Mouse (Mus musculus): ENCODE data around the gene Lrmda. TPM values are rescaled to one million over a fixed set of nuclear protein-coding genes. Genes with fewer than 3 reads are reported as not detected.

Gene Lrmda
- polyA plus RNA-seq, 1 experiment from 2014 or later, result 0.60 TPM

DNA sequence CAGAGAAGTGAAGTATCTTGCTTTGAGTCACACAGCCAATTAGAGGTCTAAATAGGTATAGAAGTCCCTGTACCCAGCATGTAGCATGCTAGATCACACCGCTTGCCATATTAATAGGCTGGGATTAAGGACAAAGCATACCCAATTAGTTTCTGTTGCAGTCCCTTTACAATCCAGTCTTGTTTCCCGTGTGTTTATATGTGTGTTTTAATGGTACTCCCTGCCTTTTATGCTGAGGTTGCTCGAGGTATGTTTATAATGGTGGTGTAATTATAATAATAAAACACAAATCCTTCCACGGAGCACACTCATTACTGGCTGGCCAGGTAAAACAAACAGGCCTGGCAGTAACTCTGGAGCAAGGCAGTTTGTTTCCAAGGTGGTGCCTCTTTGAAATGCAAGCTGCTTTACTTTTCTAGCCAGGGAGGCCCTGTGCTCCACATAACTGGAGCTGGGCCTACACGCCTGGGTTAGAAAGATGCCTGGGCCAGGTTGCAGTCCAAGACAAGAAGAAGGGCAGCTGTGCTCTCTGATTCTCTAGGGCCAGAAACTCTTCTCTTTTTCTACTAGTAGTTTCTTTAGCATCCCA is 422.4 kb downstream of the Lrmda start:
- Histone ChIP-seq H3K36me3 (no peaks in the 10 kb centered on the region), H3K4me3 (no peak overlapping the region), H3K9me3 (no peaks in the 10 kb centered on the region), H3K27me3 (replicated peaks) (peaks cover 11% of the 10 kb centered on the region; the same call in 1 of the 2 replicates), H3K4me1 (peaks cover 24% of the 10 kb centered on the region), H3K27ac (replicated peaks) (no peak overlapping the region), H3K9ac (no peak overlapping the region), H3K4me2 (no peak overlapping the region)
- 69% methylated on average over 5 of the region's 5 CpGs for WGBS
- no peak for ATAC-seq (ENCODE audit: extremely low read depth, insufficient number of reproducible peaks, low FRiP score, low TSS enrichment)

DNA sequence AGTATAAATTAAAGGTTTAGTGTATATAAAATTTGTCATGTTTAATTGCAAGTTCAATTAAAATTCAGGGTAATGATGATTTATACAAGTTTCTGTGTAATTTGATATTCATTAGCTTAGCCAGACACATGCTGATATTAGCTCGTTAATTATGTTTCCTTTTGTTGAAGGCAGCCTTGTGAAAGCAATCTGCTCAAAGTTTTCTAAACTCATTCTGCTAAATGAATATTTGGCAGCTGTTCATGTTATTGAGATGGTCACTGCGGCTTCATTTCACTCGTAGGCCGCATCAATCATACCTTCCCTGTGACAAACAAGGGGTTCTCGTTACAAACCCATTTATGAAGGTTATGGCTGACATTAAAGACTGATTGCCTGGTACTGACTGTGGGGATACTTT is 423.2 kb downstream of the Lrmda start:
- WGBS, result 85% methylated on average over 5 of the region's 5 CpGs
- Histone ChIP-seq H3K4me2 (no peak overlapping the region), H3K4me3 (no peak overlapping the region), H3K27ac (replicated peaks) (no peak overlapping the region), H3K9ac (no peak overlapping the region), H3K4me1 (peaks cover 24% of the 10 kb centered on the region), H3K27me3 (replicated peaks) (peaks cover 11% of the 10 kb centered on the region), H3K9me3 (no peaks in the 10 kb centered on the region), H3K36me3 (no peaks in the 10 kb centered on the region)
- ATAC-seq (ENCODE audit: extremely low read depth, insufficient number of reproducible peaks, low FRiP score, low TSS enrichment), result no peak

DNA sequence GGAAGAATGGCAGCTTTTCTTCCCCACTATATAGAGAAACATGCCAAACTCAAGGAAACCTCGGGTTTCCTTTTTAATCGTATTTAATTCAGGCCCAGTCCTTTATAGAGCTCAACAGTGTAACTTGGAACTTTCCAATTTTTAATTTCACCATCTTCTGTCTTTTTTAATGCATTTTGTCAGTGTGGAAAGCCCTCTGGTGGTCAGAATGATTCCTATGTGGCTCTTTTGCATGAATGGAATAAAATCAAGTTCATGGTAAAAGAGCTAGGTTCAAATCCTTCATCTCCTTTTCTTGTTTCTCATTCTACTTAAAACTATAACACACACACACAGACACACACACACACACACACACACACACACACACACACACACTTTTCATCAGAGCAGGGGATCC is 425.0 kb downstream of the Lrmda start:
- Histone ChIP-seq H3K4me2 (no peak overlapping the region), H3K36me3 (no peaks in the 10 kb centered on the region), H3K27ac (replicated peaks) (no peak overlapping the region), H3K4me1 (peaks cover 24% of the 10 kb centered on the region), H3K9ac (no peak overlapping the region), H3K27me3 (replicated peaks) (peaks cover 11% of the 10 kb centered on the region), H3K4me3 (no peak overlapping the region), H3K9me3 (no peaks in the 10 kb centered on the region)
- ATAC-seq (ENCODE audit: extremely low read depth, insufficient number of reproducible peaks, low FRiP score, low TSS enrichment), result no peak
- WGBS, result 82% methylated on average over 2 of the region's 2 CpGs

DNA sequence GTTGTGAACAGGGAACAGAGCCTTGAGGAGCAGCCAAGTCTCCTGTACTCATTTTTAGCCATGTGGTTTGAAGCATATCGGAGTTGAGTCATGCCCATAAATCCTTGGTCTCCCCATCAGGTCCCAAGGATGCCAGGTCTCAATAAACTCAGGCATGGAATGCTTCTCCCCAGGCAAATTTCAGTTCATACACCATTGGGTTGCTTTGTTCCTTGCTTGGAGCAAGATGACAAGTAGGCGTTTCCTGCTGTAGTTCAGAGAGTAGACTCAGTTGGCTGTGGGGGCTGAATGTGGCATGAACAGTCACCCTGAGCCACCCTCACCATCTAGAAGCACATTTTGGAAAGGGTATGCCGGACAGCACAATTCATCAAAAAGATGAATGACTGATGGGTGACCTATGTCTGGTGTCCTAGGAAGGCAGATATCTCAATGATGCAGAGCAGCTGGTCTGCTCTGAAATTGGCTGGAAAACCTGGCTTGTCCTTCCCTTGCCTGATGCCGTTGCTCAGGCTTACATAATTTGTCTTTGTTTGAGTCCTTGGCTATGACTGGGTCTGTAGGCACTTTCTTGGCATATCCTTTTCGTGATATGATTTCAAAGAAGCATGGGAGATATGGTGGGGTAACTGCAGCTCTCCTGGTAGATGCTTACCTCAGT is 425.8 kb downstream of the Lrmda start:
- no peak overlapping the region for H3K4me3 ChIP-seq
- H3K4me1 ChIP-seq, result peaks cover 21% of the 10 kb centered on the region
- no peak overlapping the region for H3K27ac ChIP-seq (replicated peaks)
- no peaks in the 10 kb centered on the region for H3K36me3 ChIP-seq
- H3K27me3 ChIP-seq (replicated peaks), result peaks cover 11% of the 10 kb centered on the region
- no peak overlapping the region for H3K4me2 ChIP-seq
- H3K9ac ChIP-seq, result no peak overlapping the region
- 67% methylated on average over 5 of the region's 5 CpGs for WGBS
- no peaks in the 10 kb centered on the region for H3K9me3 ChIP-seq
- ATAC-seq (ENCODE audit: extremely low read depth, insufficient number of reproducible peaks, low FRiP score, low TSS enrichment), result no peak

DNA sequence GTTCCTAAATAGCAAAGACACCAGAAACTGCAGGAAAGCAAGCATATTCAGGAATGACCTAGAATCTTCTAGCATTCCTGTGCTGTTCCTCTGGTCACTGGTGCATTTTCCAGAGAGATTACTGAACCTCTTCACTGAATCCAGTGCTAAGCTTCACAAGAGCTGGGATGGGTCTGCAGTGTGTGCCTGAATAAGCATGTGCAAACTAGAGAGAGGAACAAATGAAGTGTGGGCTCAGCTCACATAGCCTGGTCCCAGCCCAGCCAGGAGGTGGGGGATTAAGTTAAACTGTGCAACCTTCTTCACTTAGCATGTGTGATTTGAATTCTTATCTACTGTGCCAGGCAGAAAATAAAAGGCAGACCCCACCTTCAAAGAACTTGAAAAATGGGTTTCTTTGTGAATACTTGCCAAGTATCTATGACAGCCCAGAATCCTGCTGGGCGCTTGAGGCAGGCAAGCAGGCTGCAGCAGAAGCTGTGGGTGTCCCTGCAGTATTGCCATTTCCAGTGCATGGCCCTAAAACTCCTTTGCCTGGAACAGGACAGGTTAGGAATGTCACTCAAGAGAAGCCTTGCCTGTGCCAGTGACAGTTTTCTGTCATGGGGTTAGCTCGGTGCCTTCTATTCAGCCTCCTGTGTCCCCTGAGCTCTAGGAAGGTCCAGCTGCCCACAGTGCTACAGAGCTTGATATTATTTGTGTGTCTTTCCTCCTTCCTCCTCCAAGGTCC is 426.5 kb downstream of the Lrmda start:
- H3K4me2 ChIP-seq, result no peak overlapping the region
- H3K9ac ChIP-seq, result no peak overlapping the region
- 56% methylated on average over 2 of the region's 2 CpGs for WGBS
- H3K36me3 ChIP-seq, result no peaks in the 10 kb centered on the region
- peaks cover 11% of the 10 kb centered on the region for H3K27me3 ChIP-seq (replicated peaks)
- H3K4me3 ChIP-seq, result no peak overlapping the region
- peaks cover 14% of the 10 kb centered on the region for H3K4me1 ChIP-seq
- H3K27ac ChIP-seq (replicated peaks), result no peak overlapping the region
- no peaks in the 10 kb centered on the region for H3K9me3 ChIP-seq
- ATAC-seq (ENCODE audit: extremely low read depth, insufficient number of reproducible peaks, low FRiP score, low TSS enrichment), result no peak

DNA sequence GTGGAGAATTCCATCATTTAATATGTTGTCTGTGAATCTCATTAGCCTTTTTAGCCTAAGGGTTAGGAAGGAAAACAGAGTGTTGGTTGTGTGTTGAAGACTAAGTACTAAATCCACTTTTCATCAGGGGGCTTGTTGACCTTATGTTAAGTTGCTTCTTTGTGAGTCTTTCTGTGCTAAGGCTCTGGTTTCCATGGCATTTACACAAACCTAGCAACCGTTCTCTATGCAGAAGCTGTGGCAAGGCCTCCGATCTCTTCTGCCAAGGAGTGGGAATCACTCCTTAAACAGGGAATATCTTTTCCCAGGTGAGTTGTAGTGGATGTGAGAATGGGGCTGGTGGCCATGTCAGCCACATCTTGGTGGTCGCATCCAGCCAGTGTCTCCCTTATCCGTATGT is 432.1 kb downstream of the Lrmda start:
- Histone ChIP-seq H3K4me3 (no peak overlapping the region), H3K9ac (no peak overlapping the region), H3K4me2 (no peak overlapping the region), H3K27me3 (replicated peaks) (peaks cover 8% of the 10 kb centered on the region), H3K27ac (replicated peaks) (no peak overlapping the region), H3K36me3 (no peaks in the 10 kb centered on the region), H3K9me3 (no peaks in the 10 kb centered on the region), H3K4me1 (no peaks in the 10 kb centered on the region)
- 87% methylated on average over 4 of the region's 4 CpGs for WGBS
- no peak for ATAC-seq (ENCODE audit: extremely low read depth, insufficient number of reproducible peaks, low FRiP score, low TSS enrichment)

DNA sequence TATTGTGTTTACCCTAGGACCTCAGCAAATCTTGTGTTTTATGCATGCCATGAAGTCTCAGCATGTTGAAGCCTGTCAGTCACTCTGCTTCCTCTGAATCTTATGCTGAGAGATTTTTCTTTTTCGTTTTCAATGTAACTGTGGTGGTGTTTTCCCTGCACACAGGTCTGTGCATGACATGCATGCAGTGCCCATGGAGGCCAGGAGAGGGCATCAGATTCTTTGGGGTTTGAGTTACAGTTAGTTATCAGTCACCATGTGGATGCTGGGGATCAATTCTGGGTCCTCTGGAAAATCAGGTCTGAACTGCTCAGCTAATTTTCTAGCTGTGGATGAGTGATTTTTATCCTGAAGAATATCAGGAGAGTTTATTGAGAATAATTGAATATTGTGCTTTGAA is 444.8 kb downstream of the Lrmda start:
- Histone ChIP-seq H3K36me3 (no peaks in the 10 kb centered on the region), H3K27me3 (replicated peaks) (peaks cover 10% of the 10 kb centered on the region; the same call in 1 of the 2 replicates), H3K27ac (replicated peaks) (no peak overlapping the region), H3K9ac (no peak overlapping the region), H3K4me3 (no peak overlapping the region), H3K9me3 (peaks cover 6% of the 10 kb centered on the region; the same call in 1 of the 2 replicates), H3K4me2 (no peak overlapping the region), H3K4me1 (no peaks in the 10 kb centered on the region)
- 70% methylated on average over 1 of the region's 1 CpGs for WGBS
- no peak for ATAC-seq (ENCODE audit: extremely low read depth, insufficient number of reproducible peaks, low FRiP score, low TSS enrichment)

DNA sequence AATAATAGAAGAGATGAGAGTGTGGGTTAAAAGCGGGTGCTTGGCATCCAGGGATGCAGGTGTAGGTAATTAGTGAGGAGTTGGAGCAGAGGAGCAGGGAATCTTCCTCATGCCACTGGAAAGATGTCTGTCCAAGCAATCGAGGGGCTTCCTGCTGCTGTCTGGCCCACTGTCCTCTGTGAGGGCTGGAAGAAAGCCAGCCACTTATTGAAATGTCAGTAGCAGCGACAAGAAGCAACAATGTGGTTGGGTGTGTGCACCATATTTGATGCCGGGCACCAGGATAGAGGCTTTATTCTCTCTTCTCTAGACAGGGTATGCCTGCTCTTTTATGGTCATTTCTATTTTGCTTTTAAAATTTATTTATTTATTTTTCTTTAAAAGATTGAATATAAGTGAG is 451.5 kb downstream of the Lrmda start:
- no peak overlapping the region for H3K4me3 ChIP-seq
- H3K27me3 ChIP-seq (replicated peaks), result no peaks in the 10 kb centered on the region
- no peaks in the 10 kb centered on the region for H3K9me3 ChIP-seq
- no peak overlapping the region for H3K27ac ChIP-seq (replicated peaks)
- ATAC-seq (ENCODE audit: extremely low read depth, insufficient number of reproducible peaks, low FRiP score, low TSS enrichment), result no peak
- no peak overlapping the region for H3K4me2 ChIP-seq
- H3K9ac ChIP-seq, result no peak overlapping the region
- no peaks in the 10 kb centered on the region for H3K4me1 ChIP-seq
- 59% methylated on average over 4 of the region's 4 CpGs for WGBS
- H3K36me3 ChIP-seq, result no peaks in the 10 kb centered on the region

DNA sequence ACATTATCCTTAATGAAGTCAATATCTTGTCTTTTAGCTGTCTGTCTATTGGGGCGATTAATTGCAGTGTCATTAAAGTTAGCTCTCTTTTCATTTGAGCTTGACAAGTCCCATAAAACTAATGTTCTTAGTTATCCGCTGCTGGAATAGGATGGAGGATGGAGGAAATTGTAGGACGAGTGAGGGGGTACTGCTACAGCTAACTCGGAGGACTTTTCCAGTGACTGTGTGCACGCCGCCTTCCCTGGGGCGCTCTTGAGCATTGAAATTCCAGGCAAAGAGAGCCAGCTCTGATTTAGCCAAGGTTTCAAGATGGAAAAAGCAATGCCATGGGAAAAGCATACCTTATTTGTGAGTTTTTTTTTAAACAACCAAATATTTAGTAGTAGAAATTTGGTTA is 453.9 kb downstream of the Lrmda start:
- H3K27ac ChIP-seq (replicated peaks), result no peak overlapping the region
- ATAC-seq (ENCODE audit: extremely low read depth, insufficient number of reproducible peaks, low FRiP score, low TSS enrichment), result no peak
- WGBS, result 61% methylated on average over 7 of the region's 7 CpGs
- no peak overlapping the region for H3K9ac ChIP-seq
- no peaks in the 10 kb centered on the region for H3K4me1 ChIP-seq
- H3K36me3 ChIP-seq, result no peaks in the 10 kb centered on the region
- H3K4me3 ChIP-seq, result no peak overlapping the region
- no peak overlapping the region for H3K4me2 ChIP-seq
- no peaks in the 10 kb centered on the region for H3K27me3 ChIP-seq (replicated peaks)
- H3K9me3 ChIP-seq, result no peaks in the 10 kb centered on the region

DNA sequence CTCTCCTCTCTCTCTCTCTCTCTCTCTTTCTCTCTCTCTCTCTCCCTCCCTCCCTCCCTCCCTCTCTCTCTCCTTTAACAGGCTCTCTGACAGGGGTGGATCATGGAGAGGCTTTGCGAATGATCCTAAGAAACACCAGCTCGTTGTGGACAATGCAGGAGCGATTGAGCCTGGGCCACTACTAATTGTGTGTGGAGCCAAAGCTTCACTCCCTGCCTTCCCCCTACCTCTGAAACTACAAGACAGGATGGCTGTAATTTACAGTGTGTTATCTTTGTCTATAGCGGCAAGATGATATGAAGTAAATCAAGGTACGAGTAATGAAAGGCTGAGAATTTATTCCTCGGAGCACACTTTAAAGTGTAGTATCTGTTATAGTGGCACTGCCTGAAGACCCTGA is 454.5 kb downstream of the Lrmda start:
- no peak overlapping the region for H3K4me2 ChIP-seq
- H3K4me1 ChIP-seq, result no peaks in the 10 kb centered on the region
- no peak overlapping the region for H3K4me3 ChIP-seq
- no peaks in the 10 kb centered on the region for H3K9me3 ChIP-seq
- H3K27me3 ChIP-seq (replicated peaks), result no peaks in the 10 kb centered on the region
- H3K9ac ChIP-seq, result no peak overlapping the region
- ATAC-seq (ENCODE audit: extremely low read depth, insufficient number of reproducible peaks, low FRiP score, low TSS enrichment), result no peak
- H3K27ac ChIP-seq (replicated peaks), result no peak overlapping the region
- WGBS, result 62% methylated on average over 6 of the region's 6 CpGs
- H3K36me3 ChIP-seq, result no peaks in the 10 kb centered on the region

DNA sequence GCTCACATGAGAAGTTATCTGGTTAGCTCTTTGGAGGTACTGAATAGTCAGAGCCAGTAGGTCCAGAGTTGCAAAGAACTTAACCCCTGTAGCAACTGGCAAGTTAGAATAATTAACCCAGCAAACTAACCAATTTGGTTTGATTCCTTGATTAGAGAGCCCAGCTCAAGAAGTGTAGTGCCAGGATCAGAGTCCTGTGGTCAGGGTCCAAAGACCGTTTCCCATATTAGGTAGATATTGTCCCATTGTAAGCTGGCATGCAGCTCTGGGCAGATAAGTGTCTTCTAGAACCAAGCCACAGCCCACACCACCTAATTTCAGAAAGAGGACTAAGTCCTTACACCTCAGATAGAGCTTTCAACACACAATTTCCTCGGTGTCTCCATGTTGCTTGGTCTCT is 473.8 kb downstream of the Lrmda start:
- Histone ChIP-seq H3K27ac (replicated peaks) (no peak overlapping the region), H3K9ac (no peak overlapping the region), H3K27me3 (replicated peaks) (no peaks in the 10 kb centered on the region), H3K4me3 (no peak overlapping the region), H3K4me2 (no peak overlapping the region), H3K36me3 (no peaks in the 10 kb centered on the region), H3K9me3 (no peaks in the 10 kb centered on the region), H3K4me1 (no peaks in the 10 kb centered on the region)
- WGBS, result 71% methylated on average over 2 of the region's 2 CpGs
- no peak for ATAC-seq (ENCODE audit: extremely low read depth, insufficient number of reproducible peaks, low FRiP score, low TSS enrichment)

DNA sequence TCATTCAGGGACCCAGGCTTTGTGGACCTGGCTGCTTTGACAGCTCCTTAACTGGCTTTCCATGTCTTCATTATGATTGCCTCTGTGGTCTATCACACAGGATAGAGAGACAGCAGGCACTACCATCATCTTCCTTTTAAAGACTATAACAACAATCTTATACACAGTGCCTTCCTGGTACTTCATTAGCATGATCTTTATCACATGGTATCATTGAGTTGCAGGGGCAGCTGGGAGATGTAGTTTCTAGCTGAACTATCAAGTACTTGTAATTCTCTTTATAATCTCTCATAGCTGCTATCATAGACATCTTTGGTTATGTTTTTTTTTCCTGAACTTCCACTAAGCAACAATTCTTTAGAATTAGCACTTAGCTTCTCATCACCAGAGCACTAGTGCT is 474.8 kb downstream of the Lrmda start:
- Histone ChIP-seq H3K4me2 (no peak overlapping the region), H3K9me3 (no peaks in the 10 kb centered on the region), H3K9ac (no peak overlapping the region), H3K4me3 (no peak overlapping the region), H3K27ac (replicated peaks) (no peak overlapping the region), H3K36me3 (no peaks in the 10 kb centered on the region), H3K4me1 (no peaks in the 10 kb centered on the region), H3K27me3 (replicated peaks) (no peaks in the 10 kb centered on the region)
- no peak for ATAC-seq (ENCODE audit: extremely low read depth, insufficient number of reproducible peaks, low FRiP score, low TSS enrichment)
